9 mouse cellular contexts compared by ENCODE assay signal in the genomic region with DNA sequence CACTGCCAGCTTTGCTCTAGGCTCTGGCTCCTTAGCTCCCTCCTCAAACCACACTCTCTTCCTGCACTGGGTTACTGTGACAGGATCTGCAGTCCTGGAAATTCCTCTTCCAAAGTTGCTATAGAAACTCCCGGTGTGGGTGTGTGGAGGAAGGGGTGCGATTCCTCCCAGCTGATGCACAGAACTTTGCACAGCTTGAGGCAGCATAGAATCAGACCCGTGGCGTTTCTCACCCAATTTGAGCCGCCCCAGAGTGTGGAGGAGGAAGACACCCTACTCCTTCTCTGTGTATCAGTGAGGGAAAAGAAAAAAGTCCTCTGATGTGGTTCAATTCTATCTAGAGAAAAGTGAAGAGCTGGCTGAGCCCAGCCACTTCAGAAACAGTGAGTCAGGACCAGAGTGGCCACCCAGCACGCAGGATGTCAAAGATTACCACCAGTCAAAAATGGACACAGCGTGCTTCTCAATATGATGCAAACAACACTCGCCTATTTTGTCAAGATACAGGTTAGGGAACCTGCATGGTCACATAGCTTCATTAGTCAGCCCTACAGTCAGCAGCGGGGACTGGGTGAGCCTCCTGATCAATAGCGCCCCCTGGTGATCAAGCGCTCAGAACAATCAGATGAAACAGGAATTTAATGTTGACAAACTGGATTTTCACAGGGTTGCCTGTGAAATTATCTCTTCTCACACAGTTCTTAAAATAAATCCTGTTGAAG.
A peak's percentile ranks its signal among the peaks of the same experiment; 100 is the strongest.
DNase-seq lines count a peak whose midpoint lies in the region; ATAC-seq and TF ChIP-seq lines count a peak whose summit lies in the region.
"Had no signal": no experiment of that assay in that cellular context is flagged by ENCODE, and none has a peak within 500 bp of the region (broad histone marks: within the 10 kb centered on the region; RNA-seq: fewer than 3 reads in every experiment).

No protein-coding gene starts in this region.

- no peak overlapping the region for H3K4me3 ChIP-seq in liver, embryonic 12.5 days
- no peak overlapping the region for H3K4me3 ChIP-seq in forebrain, embryonic 11.5 days (ENCODE audit: low read depth, low read length)
- H3K4me3 ChIP-seq in liver, embryonic 11.5 days (ENCODE audit: low read depth, low read length) = no peak overlapping the region
- no peak overlapping the region for H3K4me3 ChIP-seq in stomach, postnatal 0 days (ENCODE audit: low read depth, low read length)
- H3K4me3 ChIP-seq: liver, embryonic 15.5 days had no signal

- TF ChIP-seq CTCF in stomach, postnatal 0 days (IDR thresholded peaks at IDR 0.05; ENCODE audit: low read depth) = peak; percentile 66

- no peak for ATAC-seq in liver, embryonic 12.5 days
- peak; percentile 81 for ATAC-seq in forebrain, embryonic 11.5 days (replicated peaks; ENCODE audit: low FRiP score)
- no peak for ATAC-seq in liver, embryonic 11.5 days (replicated peaks; ENCODE audit: low FRiP score)
- no peak for ATAC-seq in stomach, postnatal 0 days (ENCODE audit: low FRiP score, low TSS enrichment)

- DNase-seq in liver = peak; percentile 24
- DNase-seq in adrenal gland, postnatal 25 days = peak; percentile 59
- peak; percentile 71 for DNase-seq in forebrain, embryonic 11.5 days (ENCODE audit: low spot score)
- DNase-seq in kidney, postnatal 14 days = peak; percentile 14
- DNase-seq in liver, embryonic 11.5 days (ENCODE audit: low spot score) = peak; percentile 34
- DNase-seq in stomach, postnatal 0 days (ENCODE audit: low spot score) = peak; percentile 30
- no peak for DNase-seq in thymus, postnatal 0 days (ENCODE audit: low spot score)

- no peak for TF ChIP-seq EP300 in stomach, postnatal 0 days (optimal IDR thresholded peaks at IDR 0.05)

- H3K4me1 ChIP-seq in liver, embryonic 12.5 days = no peaks in the 10 kb centered on the region
- H3K4me1 ChIP-seq in forebrain, embryonic 11.5 days (replicated peaks; ENCODE audit: control insufficient read depth, insufficient read depth, low read length) = no peaks in the 10 kb centered on the region
- H3K4me1 ChIP-seq in liver, embryonic 11.5 days (replicated peaks; ENCODE audit: control insufficient read depth, insufficient read depth, low read length) = no peaks in the 10 kb centered on the region
- H3K4me1 ChIP-seq in stomach, postnatal 0 days (replicated peaks; ENCODE audit: control insufficient read depth, insufficient read depth) = no peaks in the 10 kb centered on the region
- H3K4me1 ChIP-seq: liver, embryonic 15.5 days had no signal

- no peak overlapping the region for H3K9ac ChIP-seq in liver, embryonic 12.5 days
- H3K9ac ChIP-seq in forebrain, embryonic 11.5 days (ENCODE audit: low read length) = no peak overlapping the region
- H3K9ac ChIP-seq in liver, embryonic 11.5 days (ENCODE audit: low read depth, low read length) = no peak overlapping the region
- H3K9ac ChIP-seq in stomach, postnatal 0 days (ENCODE audit: low read length) = no peak overlapping the region
- H3K9ac ChIP-seq: liver, embryonic 15.5 days had no signal

- H3K27ac ChIP-seq in liver, embryonic 12.5 days = no peak overlapping the region
- no peak overlapping the region for H3K27ac ChIP-seq in forebrain, embryonic 11.5 days (ENCODE audit: low read depth, low read length)
- no peak overlapping the region for H3K27ac ChIP-seq in liver, embryonic 11.5 days (ENCODE audit: low read depth, low read length)
- no peak overlapping the region for H3K27ac ChIP-seq in stomach, postnatal 0 days (replicated peaks)
- H3K27ac ChIP-seq: liver, embryonic 15.5 days had no signal

- WGBS in liver, embryonic 12.5 days (ENCODE audit: insufficient replicate concordance) = 29% methylated on average over 11 of the region's 11 CpGs
- WGBS in forebrain, embryonic 11.5 days = 36% methylated on average over 11 of the region's 11 CpGs
- 27% methylated on average over 11 of the region's 11 CpGs for WGBS in liver, embryonic 11.5 days
- WGBS in stomach, postnatal 0 days = 33% methylated on average over 11 of the region's 11 CpGs

- H3K36me3 ChIP-seq in liver, embryonic 12.5 days = no peaks in the 10 kb centered on the region
- no peaks in the 10 kb centered on the region for H3K36me3 ChIP-seq in forebrain, embryonic 11.5 days (ENCODE audit: control insufficient read depth, insufficient read depth, low read length)
- H3K36me3 ChIP-seq in liver, embryonic 11.5 days (ENCODE audit: control insufficient read depth, insufficient read depth, low read length) = no peaks in the 10 kb centered on the region
- H3K36me3 ChIP-seq in stomach, postnatal 0 days (ENCODE audit: control insufficient read depth, insufficient read depth, low read length) = no peaks in the 10 kb centered on the region
- H3K36me3 ChIP-seq: liver, embryonic 15.5 days had no signal

- H3K4me2 ChIP-seq in liver, embryonic 12.5 days = no peak overlapping the region
- H3K4me2 ChIP-seq in forebrain, embryonic 11.5 days (ENCODE audit: low read depth, low read length, severe bottlenecking) = no peak overlapping the region
- no peak overlapping the region for H3K4me2 ChIP-seq in liver, embryonic 11.5 days
- H3K4me2 ChIP-seq in stomach, postnatal 0 days (replicated peaks; ENCODE audit: low read depth) = no peak overlapping the region
- H3K4me2 ChIP-seq: liver, embryonic 15.5 days had no signal

- H3K27me3 ChIP-seq in liver, embryonic 12.5 days (replicated peaks) = no peaks in the 10 kb centered on the region
- no peaks in the 10 kb centered on the region for H3K27me3 ChIP-seq in forebrain, embryonic 11.5 days (ENCODE audit: control insufficient read depth, insufficient read depth, low read length)
- no peaks in the 10 kb centered on the region for H3K27me3 ChIP-seq in liver, embryonic 11.5 days (replicated peaks; ENCODE audit: control insufficient read depth, insufficient read depth, low read length)
- H3K27me3 ChIP-seq in stomach, postnatal 0 days (ENCODE audit: control insufficient read depth, insufficient read depth, low read length) = no peaks in the 10 kb centered on the region
- H3K27me3 ChIP-seq: liver, embryonic 15.5 days had no signal

- no peaks in the 10 kb centered on the region for H3K9me3 ChIP-seq in liver, embryonic 12.5 days (replicated peaks)
- H3K9me3 ChIP-seq in forebrain, embryonic 11.5 days (ENCODE audit: control insufficient read depth, low read length) = no peaks in the 10 kb centered on the region
- no peaks in the 10 kb centered on the region for H3K9me3 ChIP-seq in liver, embryonic 11.5 days (ENCODE audit: control insufficient read depth, low read length)
- H3K9me3 ChIP-seq in stomach, postnatal 0 days (ENCODE audit: control insufficient read depth, low read length) = no peaks in the 10 kb centered on the region
- H3K9me3 ChIP-seq: liver, embryonic 15.5 days had no signal
